Mouse (Mus musculus) gastrocnemius, adult 18-20 months (tissue): ENCODE results near the gene Begain. TPM values are rescaled to one million over a fixed set of nuclear protein-coding genes. Genes with fewer than 3 reads are reported as not detected.

Experiments used
- DNase-seq: peaks from one replicate; pipeline ENCODE4 v3.0.0; 2021; ENCODE audit warnings: low spot score
- long read RNA-seq, 2 experiments: library from polyadenylated mRNA; stranded (forward); transcript quantifications; one replicate each; pipeline ENCODE4 v2.0.0; 2021
- total RNA-seq, 2 experiments: library from RNA; stranded (reverse); gene quantifications; 2 replicates each; pipeline ENCODE4 v1.2.3; 2021

The Begain gene
- under 1 TPM in 1 of 2 experiments, not detected in 1; 0.12 TPM for total RNA-seq
- long read RNA-seq, experiment 1: 0 reads
- long read RNA-seq, experiment 2: 0 reads

DNA sequence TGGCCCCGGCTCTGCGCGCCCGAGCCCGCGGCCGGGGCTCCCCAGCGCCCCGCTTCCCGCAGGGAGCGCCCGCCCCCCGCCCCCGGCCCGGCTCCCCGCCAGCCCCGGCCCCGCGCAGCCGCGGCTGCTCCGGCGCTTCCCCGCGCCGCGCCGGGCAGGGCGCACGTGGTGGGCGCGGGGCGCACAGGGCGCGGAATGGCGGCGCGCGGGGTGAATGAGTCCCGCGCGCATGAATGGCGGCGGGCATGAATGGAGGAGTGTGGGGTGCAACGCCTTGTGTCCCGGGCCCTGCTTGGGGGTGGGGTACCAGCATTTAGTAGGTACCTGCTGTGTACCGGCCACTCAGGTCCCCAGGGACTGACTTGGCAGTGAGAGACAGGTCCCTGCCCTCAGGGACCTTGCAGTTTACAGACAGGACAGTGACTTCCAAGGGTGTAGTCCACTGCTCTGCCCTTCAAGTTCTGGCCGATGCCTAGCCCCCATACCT, at the start of gene Begain:
Gene Begain, minus strand, starts transcription at position 51 of the 487 bp plus-strand sequence.
- DNase-seq: no peak

DNA sequence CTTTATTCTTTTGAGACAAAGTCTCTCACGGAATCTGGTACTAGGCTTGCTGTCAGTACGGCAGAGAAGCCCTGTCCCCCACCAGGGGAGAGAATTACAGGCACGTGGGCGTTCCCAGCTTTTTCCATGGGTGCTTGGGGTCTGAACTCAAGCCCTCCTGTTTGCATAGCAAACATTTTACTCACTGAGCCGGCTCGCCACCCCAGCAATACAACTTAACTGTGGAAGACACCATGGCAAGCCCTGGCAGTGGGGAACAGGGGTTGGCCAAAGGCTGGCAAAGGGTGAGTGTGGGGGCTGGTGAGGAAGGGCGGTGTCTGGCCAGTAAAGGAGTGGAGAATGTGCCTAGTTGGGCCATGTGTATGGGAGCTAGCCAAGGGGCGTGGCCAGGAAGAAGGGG, 47.7 kb upstream of the Begain start:
- no peak for DNase-seq

DNA sequence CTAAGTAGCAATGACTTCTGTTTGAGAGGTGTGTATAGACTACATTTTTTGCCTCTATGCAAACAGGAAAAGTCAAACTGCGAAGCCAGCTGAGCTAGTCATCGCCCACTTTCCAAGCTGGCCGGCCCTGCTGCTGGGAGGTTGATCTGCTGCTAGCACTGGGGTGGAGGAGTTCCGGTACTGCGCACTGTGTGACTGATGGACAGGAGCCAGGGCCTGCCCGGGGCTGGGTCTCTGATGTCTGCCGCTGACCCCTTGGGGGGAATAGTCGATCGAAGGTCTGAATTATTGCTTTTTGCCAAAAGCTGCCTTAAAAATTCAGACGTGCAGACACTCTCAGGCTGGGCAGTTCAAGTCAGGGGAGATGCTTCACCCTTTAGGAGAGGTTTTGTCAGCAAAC, 47.1 kb upstream of the Begain start:
- no peak for DNase-seq

DNA sequence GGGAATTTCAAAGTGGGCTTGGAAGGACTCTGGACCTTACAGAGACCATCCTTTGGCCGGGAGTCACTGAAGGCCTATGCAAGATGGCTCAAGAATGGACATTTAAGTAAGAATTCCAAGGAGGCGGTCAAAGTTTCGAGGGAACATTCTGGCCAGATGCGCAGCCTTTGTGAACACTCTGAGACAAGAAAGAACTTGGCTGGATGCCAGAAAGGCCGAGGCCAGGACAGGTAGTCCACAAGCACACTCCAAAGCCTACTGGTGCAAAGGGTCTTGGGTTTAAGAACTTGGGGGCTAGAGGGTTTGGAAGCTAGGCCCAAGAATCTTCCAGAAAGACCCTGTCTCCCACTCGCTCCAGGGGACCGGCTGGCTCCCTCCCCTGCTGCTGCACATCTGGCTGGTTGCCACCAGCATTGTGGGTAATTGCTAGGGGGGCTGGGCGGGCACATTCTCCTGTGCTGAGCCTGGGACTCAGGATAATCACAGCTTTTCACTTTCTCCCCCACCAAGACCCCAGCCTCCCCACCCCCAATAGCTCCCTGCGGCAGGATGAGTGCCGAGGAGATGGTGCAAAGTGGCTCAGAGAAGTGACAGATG, 45.1 kb upstream of the Begain start:
- no peak for DNase-seq

DNA sequence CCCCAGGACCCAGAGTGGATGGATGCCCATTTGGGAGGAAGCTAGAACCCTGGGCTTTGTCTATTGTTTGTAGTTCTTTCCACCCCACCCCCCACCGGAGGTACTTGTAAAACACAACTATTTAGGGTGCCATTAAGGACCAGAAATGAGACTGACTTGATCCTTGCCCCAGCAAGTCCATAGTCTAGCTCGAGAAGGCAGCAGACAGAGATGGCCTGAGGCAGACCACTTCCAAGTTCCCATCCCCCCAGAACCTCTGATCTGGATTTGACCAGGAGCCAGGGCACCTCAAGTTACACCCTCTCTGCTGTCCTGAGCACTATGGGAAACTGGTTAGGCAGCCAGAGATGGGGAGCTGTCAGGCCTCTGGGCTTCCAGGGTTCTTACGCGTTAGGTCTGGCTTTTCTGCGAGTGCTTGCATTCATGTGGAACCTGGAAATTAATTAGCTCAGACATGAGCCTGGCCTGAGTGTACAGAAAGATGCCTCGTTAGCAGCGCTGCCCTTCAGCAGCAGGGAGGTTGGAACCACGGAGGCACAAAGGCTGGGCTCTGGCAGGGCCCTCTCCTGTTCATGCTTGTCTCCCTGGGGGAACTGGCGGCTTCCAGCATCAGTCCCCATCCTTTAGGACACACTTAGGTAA, 44.5 kb upstream of the Begain start:
- no peak for DNase-seq

DNA sequence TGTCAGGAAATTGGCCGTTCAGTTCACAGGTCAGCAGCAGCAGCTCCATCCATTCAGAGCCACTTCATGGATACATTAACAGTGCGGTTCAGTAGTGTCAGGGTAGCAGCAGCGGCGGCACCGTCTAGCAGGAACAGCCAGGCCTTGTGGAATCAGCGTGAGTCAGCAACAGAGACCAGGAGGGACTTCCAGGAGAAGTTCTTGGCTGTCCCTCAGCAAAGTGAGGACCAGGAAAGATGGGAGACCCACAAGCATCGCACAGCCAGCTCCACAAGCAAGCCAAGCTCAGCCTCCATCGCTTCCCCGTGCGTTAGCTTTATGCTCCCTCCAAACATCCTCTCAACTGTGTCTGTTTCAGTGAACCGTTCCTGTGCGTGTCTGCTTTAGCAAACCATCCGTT, 40.9 kb upstream of the Begain start:
- DNase-seq: no peak

DNA sequence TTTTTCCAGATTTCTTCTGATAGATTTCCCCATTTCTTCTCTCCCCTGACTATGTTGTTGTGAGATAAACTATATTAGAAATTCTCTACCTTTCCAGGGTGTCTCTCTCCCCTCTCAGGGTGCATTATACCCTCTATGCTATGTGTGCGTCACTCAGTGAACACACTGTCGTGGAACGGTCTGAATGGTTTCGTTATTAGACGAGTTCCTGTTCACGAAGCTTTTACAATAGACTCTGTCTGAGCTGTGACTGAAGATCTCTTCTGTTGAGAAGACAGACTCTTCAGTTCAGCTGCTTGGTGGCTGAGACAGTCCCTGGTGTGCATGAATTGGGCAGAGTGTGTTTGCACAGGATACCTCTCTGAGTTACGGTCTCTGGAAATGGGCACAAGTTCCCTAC, 32.4 kb upstream of the Begain start:
- no peak for DNase-seq

DNA sequence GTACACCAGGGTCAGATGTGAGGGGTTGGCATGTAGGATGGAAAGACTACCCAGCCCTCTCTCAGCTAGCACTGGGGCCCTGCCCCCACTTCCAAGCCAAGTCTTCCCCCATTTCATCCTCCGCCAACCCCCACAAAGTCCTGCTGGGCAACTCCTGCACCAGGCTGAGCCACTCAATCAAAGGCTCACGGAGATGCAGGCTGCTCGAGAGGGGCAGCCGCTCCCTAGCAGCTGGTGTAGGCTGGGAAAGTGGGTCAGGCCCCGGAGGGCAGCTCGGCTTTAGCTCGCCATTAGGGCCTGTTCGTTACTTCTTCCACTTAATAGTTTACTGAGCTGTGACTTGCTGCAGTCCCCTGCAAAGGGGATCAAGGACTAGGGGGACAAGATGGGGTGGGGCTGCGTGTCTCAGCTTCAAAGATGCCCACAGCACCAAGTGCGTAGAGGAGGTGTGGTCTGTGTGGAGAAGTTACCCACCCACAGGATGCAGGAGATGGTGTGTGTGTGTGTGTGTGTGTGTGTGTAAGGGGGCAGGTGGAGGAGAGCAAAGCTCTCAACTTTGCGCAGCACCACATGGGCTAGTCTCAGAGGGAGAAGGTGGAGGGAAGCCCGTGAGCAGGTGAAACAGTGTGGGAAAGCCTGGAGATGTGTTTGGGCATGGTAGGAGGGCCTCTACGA, 22.6 kb upstream of the Begain start:
- no peak for DNase-seq

DNA sequence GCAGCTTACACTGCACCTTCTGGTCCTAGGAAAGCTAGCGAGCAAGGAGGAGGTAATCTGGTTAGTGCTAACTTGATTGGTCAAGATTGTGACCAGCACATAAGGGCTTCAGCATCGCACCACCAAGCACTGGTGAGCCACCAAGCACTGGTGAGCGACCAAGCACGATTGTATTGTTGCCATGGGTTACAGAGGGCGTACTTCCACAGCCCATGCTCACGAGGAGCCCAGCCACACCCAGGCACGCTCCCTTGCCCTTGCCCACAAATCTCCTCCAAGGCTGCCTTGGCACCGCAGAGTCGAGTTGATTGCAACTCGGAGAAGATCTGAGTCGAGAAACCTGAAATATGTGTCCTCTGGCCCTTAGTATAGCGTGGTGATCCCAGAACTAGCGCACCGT, 22.0 kb upstream of the Begain start:
- DNase-seq: no peak

DNA sequence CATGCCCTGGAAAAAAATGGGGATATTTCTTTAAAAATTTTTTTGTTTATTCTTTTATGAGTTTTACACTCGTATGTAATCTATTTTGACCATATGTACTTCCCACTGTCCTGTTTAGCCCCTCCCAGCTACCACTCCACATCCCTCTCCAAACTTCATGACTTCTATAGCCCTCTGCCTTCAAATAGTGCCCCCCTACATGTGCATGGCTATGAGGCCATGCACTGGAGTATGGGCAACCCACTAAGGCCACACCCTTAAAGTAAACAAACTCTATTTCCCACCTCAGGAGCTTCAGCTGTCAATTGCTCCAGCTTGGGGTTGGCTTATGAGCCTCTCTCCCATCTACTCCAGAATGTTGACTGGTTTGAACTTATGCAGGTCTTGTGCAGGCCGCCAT, 18.1 kb upstream of the Begain start:
- DNase-seq: no peak

DNA sequence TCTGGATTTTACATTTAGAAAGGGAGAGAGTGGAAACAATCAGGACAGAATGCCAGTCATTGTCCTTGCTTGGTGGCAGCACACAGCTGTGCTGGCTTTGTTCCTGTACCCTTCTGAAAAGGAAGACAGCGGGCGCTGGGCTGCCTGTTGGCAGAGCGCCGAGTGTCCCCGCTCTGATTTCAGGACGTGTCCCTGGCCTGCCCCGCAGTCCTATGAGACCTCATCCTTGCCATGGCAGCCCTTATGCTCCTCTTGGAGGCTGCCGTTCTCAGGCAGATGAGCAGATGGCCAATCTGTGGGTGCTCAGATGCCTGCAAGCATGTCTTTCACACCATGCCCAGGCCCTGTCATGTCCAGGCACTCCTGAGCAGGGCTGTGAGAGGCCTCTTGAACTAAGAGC, 17.7 kb upstream of the Begain start:
- no peak for DNase-seq

DNA sequence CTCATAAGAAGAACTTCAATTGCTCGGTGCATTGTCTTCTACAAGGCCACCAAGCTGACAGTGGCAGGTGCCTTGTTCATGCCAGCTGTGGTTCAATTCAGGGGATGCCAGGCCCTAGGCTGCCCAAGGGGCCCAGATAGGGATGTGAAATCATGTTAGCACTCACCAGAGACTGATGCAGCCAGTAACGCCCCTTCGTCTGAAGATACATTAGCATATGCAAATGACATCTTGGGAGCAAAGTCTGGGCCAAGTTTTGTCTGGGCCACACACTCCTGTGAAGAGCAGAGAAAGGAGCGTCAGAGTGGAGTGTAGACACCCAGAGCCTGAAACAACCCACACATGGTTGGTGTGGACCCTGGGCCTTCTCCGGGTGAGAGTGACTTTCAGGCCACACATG, 17.0 kb upstream of the Begain start:
- no peak for DNase-seq

DNA sequence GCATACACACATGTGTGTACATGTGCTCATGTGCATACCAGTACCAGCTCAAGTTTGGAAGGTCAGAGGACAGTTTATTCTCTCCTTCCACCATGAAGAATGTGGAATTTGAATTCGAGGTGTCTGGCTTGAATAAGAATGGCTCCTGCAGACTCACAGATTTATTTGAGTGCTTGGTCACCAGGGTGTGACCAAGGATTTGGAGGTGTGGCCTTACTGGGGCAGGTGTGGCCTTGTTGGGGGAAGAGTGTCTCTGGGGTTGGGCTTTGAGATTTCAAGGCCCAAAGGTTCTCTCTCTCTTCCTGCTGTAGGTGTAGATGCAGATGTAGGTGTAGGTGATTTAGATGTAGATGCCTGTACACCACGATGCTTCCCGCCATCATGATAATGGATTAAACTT, 15.5 kb upstream of the Begain start:
- no peak for DNase-seq

DNA sequence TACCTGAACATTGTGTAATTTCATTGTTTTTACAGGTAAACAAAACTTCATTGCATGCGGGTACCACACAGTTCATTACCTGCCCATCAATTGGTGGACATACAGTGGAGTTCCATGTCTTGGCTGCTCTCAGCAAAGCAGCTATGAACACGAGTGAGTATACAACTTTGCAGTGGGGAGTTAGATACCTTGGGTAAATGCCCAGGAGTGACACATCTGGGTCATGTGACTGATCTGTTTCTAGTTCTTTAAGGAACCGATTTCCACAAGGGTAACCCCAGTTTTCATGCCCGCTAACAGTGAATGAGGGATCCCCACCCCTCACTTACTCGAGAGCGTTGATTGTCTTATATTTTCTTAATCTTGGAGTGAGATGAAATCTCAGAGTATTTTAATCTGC, 9.0 kb upstream of the Begain start:
- DNase-seq: no peak

DNA sequence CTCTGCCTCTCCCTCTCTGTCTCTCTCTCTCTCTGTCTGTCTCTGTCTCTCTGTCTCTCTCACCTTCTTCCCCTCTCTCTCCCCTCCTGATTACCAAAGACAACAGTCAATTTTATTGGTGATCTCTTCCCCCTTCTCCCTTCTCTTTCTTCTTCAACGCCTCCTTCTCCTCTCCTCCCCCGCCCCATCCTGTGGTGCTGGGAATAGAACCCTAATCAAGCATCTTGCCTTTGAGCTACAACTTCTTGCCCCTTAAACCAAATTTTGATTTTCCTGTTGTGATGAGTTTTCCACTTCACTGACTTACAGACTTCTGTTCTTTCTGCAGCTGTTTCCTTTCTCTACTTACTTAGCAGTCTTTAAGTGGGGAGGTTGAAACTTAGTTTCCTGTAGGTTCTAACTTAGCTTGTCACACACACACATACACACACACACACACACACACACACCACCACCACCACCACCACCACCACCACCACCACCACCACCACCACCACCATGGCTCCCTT, 6.8 kb upstream of the Begain start:
- no peak for DNase-seq

DNA sequence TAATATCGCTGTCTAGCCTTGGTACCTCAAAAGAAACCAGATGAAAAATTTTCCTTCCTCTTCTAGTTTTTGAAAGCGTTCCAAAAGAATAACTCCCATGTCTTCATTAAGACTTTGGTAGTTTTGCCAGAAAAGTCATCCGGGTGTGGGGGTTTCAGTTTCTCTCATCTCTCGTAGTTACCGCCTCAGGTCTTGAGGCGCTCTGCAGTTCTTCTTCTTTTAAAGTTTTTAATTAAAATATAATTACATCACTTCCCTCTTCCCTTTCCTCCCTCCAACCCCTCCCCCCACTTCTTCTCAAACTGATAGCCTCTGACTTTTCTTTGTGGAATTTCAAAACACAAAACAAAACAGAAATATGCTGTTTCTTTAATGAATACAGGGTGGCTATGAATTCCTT, 6.1 kb upstream of the Begain start:
- no peak for DNase-seq

DNA sequence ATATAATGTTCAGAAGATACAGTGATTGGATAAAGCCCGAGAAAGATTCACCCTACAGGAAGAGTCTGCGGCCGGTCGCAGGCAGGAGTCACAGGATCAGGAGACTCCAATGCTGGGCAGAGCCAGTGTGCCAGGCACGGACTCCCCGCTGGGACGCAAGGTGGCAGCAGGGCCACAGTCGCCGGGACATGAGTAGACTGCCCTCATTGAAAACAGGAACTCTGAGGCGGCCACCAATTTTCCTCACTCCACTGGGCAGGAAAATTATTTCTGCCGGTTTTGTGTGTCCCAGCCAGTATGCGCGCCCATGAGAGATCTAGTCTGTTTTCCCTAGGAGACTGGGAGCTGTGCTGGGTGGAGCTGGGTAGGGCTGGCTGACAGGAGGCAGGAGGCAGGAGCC, 3.2 kb upstream of the Begain start:
- no peak for DNase-seq

DNA sequence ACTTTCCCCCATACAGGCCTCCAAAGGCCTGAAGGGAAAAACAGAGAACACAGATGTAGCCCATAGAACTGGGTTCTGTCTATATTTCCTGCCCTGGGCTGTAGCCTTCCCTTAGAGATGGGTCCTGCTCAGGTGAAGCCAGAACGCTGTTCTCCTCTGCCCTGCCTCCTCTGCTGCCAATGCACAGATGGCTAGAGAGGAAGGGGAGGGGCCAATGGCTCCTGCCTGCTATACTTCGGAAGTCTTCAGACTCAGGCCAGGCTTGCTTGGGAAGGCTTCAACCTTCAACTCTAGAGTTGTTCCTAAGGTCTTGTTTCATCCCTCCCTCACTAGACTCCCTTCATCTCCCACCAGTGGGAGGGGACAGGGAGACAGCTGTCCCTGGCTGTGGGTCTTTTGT, 1.7 kb upstream of the Begain start:
- no peak for DNase-seq

DNA sequence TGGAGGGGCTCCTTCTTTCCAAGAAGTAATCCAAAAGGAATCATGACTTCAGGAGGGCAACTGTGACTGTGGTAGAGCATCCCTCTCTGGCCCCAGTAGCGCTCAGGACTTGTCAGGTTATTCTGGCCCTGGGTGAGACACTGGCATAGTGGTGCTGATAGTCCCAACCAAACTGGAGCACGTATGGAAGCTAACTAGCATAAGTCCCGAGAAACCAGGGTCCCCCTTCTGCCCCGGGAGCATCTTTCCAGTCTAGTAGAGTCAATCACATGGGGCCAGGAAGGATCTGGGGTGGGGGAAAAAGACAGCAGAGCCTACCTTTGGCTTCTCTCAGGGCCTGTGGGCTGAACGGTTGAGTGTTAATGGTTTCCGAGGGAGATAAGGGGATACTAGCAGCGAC, 721 bp upstream of the Begain start:
- no peak for DNase-seq

DNA sequence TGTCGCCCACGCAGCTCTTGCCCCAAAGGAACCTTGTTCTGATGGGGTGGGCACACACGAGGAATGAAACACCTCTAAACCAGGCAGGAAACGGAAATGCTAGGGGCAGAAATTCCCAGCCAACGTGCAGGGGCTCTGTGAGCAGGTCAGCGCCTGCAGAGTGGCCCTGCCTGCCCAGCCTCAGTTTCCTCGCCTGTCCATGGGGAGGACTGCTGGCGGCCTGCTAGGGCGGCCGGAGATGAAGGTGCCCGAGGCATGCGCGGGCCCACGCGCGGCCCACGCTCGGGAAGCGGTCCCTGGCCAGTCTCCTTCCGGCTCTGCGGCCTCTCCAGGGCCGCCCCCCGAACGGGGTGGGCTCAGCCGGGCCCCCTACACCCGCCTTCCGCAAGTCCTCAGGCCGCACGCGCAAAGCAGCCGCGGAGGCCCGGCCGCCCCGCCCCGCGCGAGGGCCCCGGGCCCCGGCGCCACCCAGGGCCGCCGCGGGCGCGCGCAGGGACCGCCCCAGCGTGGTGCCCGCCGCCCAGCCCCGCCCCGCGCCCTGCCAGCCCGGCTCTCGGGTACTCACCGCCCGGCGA, 369 bp downstream of the Begain start:
- DNase-seq: no peak

DNA sequence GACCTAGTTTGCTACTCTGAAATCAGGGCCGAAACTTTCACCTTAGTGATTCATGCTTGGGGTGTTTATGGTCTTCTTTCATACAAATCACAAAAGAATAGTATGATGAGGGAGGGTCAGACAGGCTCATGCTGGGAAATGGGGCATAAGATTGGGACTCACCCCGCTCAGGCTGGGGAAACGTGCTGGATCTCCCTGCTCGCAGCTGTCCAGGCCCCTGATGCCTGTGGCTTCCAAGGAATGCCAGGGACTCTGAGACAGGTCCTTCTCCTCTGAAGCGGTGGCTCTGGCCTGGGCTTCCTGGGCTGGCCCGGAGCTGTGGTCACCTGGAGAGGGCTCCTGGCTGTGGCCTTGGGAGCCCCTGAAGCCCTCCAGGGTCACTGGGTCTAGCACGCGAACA, 9.4 kb downstream of the Begain start:
- no peak for DNase-seq

DNA sequence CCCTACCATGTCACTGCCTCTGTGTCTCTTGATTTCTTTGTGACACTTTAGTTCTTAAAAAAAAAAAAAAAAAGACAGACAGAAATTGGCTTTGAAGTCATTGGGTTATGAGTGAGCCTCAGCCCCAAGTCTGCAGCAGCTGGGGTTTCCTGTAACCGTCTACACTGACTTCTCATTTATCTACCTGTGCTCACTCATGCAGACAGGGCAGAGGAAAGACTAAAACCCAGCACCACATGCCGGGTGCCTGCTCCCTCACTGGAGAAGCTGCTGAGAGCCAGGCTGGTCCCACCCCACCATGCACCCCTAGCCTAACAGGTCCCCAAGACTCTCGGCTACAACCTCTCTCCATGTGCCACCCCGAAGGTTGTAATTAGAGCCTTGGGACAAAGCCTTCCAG, 10.3 kb downstream of the Begain start:
- DNase-seq: no peak
